Mouse (Mus musculus) frontal cortex, postnatal 14 days (tissue): ENCODE data around the gene Fgfr2.

Source experiments
- DNase-seq, 2 experiments: peaks; one replicate each; pipeline ENCODE4 v3.0.0; 2022; ENCODE audit warnings: low spot score in 2 of 2

Gene Fgfr2

GRCm38 (mm10) chr7:130860721-130861142 lies 2262.4 kb downstream of the Fgfr2 start:
- no peak for DNase-seq

GRCm38 (mm10) chr7:130859926-130860325 lies 2263.2 kb downstream of the Fgfr2 start:
- DNase-seq: no peak

GRCm38 (mm10) chr7:130857973-130858372 lies 2265.2 kb downstream of the Fgfr2 start:
- no peak for DNase-seq

GRCm38 (mm10) chr7:130855681-130856080 lies 2267.5 kb downstream of the Fgfr2 start:
- DNase-seq: no peak

GRCm38 (mm10) chr7:130854684-130855292 lies 2268.4 kb downstream of the Fgfr2 start:
- no peak for DNase-seq

GRCm38 (mm10) chr7:130847164-130847718 lies 2275.9 kb downstream of the Fgfr2 start:
- no peak for DNase-seq

GRCm38 (mm10) chr7:130839380-130840100 lies 2283.6 kb downstream of the Fgfr2 start:
- DNase-seq: no peak

GRCm38 (mm10) chr7:130838658-130839025 lies 2284.5 kb downstream of the Fgfr2 start:
- DNase-seq: no peak

GRCm38 (mm10) chr7:130837941-130838657 lies 2285.1 kb downstream of the Fgfr2 start:
- no peak for DNase-seq

GRCm38 (mm10) chr7:130836066-130836465 lies 2287.1 kb downstream of the Fgfr2 start:
- DNase-seq: no peak

GRCm38 (mm10) chr7:130834958-130835861 lies 2287.9 kb downstream of the Fgfr2 start:
- no peak for DNase-seq

- DNase-seq: no peak
Observed at GRCm38 (mm10) chr7:130834299-130834698, 2288.9 kb downstream of the Fgfr2 start.

- DNase-seq: no peak
Observed at GRCm38 (mm10) chr7:130831586-130831985, 2291.6 kb downstream of the Fgfr2 start.

- no peak for DNase-seq
Observed at GRCm38 (mm10) chr7:130828475-130828874, 2294.7 kb downstream of the Fgfr2 start.

- DNase-seq: no peak
Observed at GRCm38 (mm10) chr7:130827844-130828403, 2295.2 kb downstream of the Fgfr2 start.

GRCm38 (mm10) chr7:130827431-130827830 lies 2295.7 kb downstream of the Fgfr2 start:
- peak in 1 of 2 experiments; percentile 40 for DNase-seq

- DNase-seq: no peak
Observed at GRCm38 (mm10) chr7:130826343-130826742, 2296.8 kb downstream of the Fgfr2 start.

GRCm38 (mm10) chr7:130823992-130824391 lies 2299.2 kb downstream of the Fgfr2 start:
- DNase-seq: no peak

GRCm38 (mm10) chr7:130819624-130820023 lies 2303.5 kb downstream of the Fgfr2 start:
- DNase-seq: no peak

GRCm38 (mm10) chr7:130818813-130819212 lies 2304.3 kb downstream of the Fgfr2 start:
- DNase-seq: no peak

- no peak for DNase-seq
Observed at GRCm38 (mm10) chr7:130816243-130816642, 2306.9 kb downstream of the Fgfr2 start.
